Mouse (Mus musculus): Measurements from ENCODE around the gene H2-M10.2. TPM values are rescaled to one million over a fixed set of nuclear protein-coding genes. Genes with fewer than 3 reads are reported as not detected.
"Not testable (repeated sequence)": the region's sequence is repeated elsewhere in the genome, so short reads cannot be mapped to it uniquely, and the experiment has no call there.

H2-M10.2 gene
- total RNA-seq, 2 experiments from 2014 or later, result not detected

- intact Hi-C loops (cut with DNase I), result no loop called here
- DNase-seq, result no peak
These were observed 33.1 kb downstream of the H2-M10.2 start for GRCm38 (mm10) chr17:36253087-36253600.

- no peak for DNase-seq
- intact Hi-C loops (cut with DNase I), result no loop called here
These were observed 33.9 kb downstream of the H2-M10.2 start for GRCm38 (mm10) chr17:36252250-36252876.

GRCm38 (mm10) chr17:36248886-36249285, 37.4 kb downstream of the H2-M10.2 start:
- intact Hi-C loops (cut with DNase I), result no loop called here
- no peak for DNase-seq

GRCm38 (mm10) chr17:36245741-36246140, 40.5 kb downstream of the H2-M10.2 start:
- intact Hi-C loops (cut with DNase I), result no loop called here

GRCm38 (mm10) chr17:36244031-36244430, 42.3 kb downstream of the H2-M10.2 start:
- intact Hi-C loops (cut with DNase I), result no loop called here
- DNase-seq, result no peak

More at GRCm38 (mm10) chr17:36245741-36246140, 40.5 kb downstream of the H2-M10.2 start:
- DNase-seq, result no peak

GRCm38 (mm10) chr17:36240637-36241213, 45.6 kb downstream of the H2-M10.2 start:
- DNase-seq, result no peak
- intact Hi-C loops (cut with DNase I), result no loop called here

GRCm38 (mm10) chr17:36237321-36237921, 48.9 kb downstream of the H2-M10.2 start:
- DNase-seq, result peak; percentile 15
- intact Hi-C loops (cut with DNase I), result no loop called here

- intact Hi-C loops (cut with DNase I), result not testable (repeated sequence)
These were observed 51.0 kb downstream of the H2-M10.2 start for GRCm38 (mm10) chr17:36235300-36235699.

More at GRCm38 (mm10) chr17:36235300-36235699, 51.0 kb downstream of the H2-M10.2 start:
- not testable (repeated sequence) for DNase-seq

Other genes starting within 250 kb of the H2-M10.2 start
- gene H2-T22, start 243.7 kb downstream of the H2-M10.2 start, total RNA-seq (2021), result 1 to 10 TPM; 3.5 to 4.1 TPM
- gene Gm6034, start 243.5 kb downstream of the H2-M10.2 start, total RNA-seq (2021), result not detected
- not detected for gene Gm11127, start 228.1 kb downstream of the H2-M10.2 start, total RNA-seq (2021)
- gene Gm19684, start 164.8 kb downstream of the H2-M10.2 start, total RNA-seq (2021), result not detected
- not detected for gene Gm7030, start 157.1 kb downstream of the H2-M10.2 start, total RNA-seq (2021)
- gene Gm8909, start 118.0 kb downstream of the H2-M10.2 start, total RNA-seq (2021), result not detected
- not detected for gene H2-T3, start 96.2 kb downstream of the H2-M10.2 start, total RNA-seq (2021)
- 10 to 100 TPM; 55.3 to 58.4 TPM for gene Rpp21, start 28.4 kb downstream of the H2-M10.2 start, total RNA-seq (2021)
- 10 to 100 TPM; 25.3 to 26.2 TPM for gene Trim39, start 14.2 kb downstream of the H2-M10.2 start, total RNA-seq (2021)
- gene H2-M10.1, start 39.7 kb upstream of the H2-M10.2 start, total RNA-seq (2021), result not detected
- not detected for gene H2-M10.3, start 81.9 kb upstream of the H2-M10.2 start, total RNA-seq (2021)
- gene H2-M10.4, start 175.8 kb upstream of the H2-M10.2 start, total RNA-seq (2021), result not detected